Mouse (Mus musculus) kidney, postnatal 25 days (tissue): ENCODE measurements around the gene Ttf2.

ENCODE experiments used
- DNase-seq, 2 experiments: peaks; one replicate each; pipeline ENCODE4 v3.0.0; 2021; ENCODE audit warnings: mixed read lengths in 2 of 2

The Ttf2 gene

GRCm38 (mm10) chr3:100973906-100974305 is 4.4 kb upstream of the Ttf2 start:
- no peak for DNase-seq

GRCm38 (mm10) chr3:100963849-100964542 is 5.5 kb downstream of the Ttf2 start:
- DNase-seq: peak in 1 of 2 experiments; percentile 62

GRCm38 (mm10) chr3:100961501-100961900 is 8.0 kb downstream of the Ttf2 start:
- no peak for DNase-seq

DNA sequence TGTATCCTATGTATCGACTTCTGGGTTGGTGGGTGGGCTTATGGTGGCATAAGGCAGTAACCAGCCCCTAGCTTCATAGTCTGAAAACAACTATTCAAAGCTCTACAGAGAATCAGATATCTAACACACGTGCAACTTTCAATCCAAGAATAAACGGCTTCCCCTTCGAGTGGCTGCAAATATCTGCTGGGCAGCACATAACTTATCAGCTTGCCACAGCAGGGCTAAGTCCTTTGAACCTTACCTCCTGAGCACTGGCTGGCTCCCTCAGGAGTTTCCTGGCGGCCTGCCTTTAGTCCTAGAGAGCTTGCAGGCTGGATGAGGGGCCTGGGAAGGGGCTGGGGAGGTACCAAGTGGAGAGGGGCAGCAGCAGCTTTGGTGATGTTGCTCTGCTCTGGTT is 8.5 kb downstream of the Ttf2 start:
- DNase-seq: no peak

- DNase-seq: no peak
Measured at GRCm38 (mm10) chr3:100954616-100955015, 14.8 kb downstream of the Ttf2 start.

DNA sequence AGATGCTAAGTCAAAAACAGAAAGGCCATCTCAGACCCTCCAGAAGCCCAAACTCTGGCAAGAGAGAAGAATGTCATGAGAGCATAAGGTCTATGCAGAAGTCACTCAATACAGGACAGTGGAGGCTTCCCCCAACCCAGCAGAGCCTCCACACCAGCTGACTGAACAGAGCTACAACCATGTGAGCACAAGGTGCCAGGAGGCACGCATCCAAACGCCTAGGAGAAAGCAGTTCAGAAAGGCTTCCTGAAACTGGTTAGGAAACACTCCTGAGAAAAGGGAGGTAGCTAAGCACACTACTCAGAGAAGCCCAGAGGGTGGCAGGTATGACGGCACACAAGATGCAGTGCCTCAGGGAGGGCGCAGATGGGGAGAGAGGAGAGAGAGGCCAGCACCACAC is 17.9 kb downstream of the Ttf2 start:
- DNase-seq: no peak

GRCm38 (mm10) chr3:100947286-100947685 is 22.2 kb downstream of the Ttf2 start:
- no peak for DNase-seq

GRCm38 (mm10) chr3:100940496-100941037 is 28.9 kb downstream of the Ttf2 start:
- no peak for DNase-seq

DNA sequence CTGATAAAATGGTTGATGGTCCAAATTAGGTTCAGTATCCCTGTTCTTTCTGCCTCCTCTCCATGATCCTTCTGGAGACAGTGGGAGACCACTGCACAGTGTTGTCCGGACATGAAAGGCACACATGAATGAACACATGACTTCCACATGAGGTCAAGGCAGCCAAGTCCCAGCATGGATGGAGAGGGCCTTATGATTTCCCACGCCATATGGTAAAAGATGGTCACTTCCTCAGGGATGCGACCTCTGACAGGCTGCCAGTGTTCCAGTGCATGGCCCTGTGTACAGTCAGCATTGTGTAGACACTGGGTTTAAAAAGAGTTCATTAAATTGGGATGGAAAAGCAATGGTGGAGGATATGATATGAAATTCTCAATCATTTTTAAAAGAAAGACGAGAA is 31.3 kb downstream of the Ttf2 start:
- DNase-seq: no peak

DNA sequence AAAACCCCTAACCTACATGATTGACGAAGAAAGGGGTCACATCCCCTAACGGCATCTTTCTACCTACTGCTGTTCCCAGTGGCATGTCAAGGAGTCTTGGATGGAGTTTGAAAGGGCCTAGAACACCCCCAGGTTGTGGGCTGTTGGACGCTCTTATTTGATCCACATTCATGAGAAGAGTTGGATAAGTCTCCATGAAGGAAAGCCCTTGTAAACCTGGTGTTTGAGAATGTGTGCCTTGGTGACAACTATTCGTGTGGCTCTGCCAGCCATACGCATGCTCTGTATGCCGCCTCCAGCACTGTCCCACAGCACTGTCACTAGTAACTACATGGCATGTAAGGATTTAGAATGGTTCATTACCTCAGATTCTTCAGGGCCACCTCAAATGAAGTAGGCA is 33.3 kb downstream of the Ttf2 start:
- no peak for DNase-seq

GRCm38 (mm10) chr3:100935521-100935920 is 33.9 kb downstream of the Ttf2 start:
- no peak for DNase-seq

DNA sequence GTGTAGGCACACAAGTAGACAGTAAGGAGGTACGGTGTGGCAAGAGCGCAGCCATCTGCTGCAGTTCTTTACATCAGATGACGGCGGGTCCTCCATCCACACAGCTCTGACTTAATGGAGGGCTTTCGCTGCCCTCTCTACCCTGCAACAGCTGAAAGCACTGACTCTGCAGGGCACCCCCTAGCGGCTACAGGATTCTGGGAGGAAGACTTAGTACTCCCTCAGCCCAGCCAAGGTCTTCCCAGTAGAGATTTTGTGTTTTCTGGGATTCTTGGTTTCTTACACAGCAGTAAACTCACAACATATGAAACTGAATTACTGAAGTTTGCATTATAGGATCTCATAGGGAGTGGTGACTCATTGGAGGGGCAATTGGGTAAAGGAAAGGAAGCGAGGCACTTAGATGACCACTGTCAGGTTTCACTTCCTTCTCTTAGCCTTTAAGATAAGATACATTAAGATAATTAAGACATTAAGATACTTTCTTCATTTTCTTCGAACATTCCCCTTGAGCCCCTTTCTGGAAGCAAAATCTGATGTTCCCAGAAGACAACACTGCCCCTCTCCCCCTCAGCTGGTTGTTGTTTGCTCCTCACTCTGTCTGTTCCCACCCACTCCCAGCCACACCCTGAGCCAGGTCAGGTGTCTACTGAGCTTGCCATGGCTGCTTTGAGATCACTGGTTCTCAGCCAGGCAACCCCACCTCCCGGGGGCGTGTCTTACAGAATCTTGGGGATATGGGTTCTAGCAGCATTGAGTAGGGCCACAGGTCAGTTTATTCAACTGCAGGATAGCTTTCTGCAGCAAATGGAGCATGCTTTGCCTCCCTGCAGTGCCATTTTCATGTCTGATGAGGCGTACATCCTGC is 37.2 kb downstream of the Ttf2 start:
- DNase-seq: peak in 1 of 2 experiments; percentile 43

GRCm38 (mm10) chr3:100931332-100932076 is 38.0 kb downstream of the Ttf2 start:
- DNase-seq: no peak

DNA sequence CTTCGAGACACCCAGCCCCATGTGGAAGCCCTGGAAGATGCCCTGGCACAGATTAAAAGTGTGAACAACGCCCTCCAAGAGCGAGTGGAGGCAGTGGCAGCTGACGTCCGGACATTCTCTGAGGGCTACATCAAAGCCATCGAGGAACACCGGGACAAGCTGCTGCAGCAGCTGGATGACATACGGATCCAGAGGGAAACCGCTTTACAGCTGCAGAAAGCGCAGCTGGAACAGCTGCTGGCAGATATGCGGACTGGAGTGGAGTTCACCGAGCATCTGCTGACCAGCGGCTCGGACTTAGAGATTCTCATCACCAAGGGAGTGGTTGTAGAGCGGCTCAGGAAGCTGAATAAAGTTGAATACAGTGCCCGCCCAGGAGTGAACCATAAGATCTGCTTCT is 44.3 kb downstream of the Ttf2 start:
- no peak for DNase-seq

GRCm38 (mm10) chr3:100924065-100924732 is 45.3 kb downstream of the Ttf2 start:
- DNase-seq: no peak

GRCm38 (mm10) chr3:100922506-100923375 is 46.7 kb downstream of the Ttf2 start:
- no peak for DNase-seq

GRCm38 (mm10) chr3:100921825-100922505 is 47.5 kb downstream of the Ttf2 start, which contains the start of gene Trim45:
TSS of gene Trim45 (plus strand) at chr3:100922202.
- peak; percentile 99 to 100 for DNase-seq

DNA sequence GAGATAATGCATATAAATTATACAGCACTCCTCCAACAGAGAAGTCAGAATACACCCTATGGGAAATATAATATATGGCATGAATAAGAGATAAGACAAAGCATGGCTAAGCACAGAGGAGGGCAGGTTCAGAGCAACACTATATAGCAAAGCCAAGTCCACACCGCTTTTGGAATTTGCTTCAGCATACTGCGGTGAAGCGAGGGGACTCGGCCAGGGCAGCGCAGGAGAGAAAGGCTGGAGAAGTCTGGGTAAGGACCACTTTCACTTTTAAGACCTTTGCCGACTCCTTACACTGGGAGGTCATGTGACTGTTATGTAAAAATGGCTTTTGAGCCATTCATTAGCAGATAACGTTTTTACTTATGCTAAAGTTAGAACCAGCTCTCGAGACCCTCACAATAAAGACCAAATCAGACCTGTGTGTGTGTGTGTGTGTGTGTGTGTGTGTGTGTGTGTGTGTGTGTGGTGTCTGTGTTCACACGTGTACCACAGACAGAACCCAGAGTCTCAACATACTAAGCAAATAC is 48.8 kb downstream of the Ttf2 start:
- no peak for DNase-seq

- peak in 1 of 2 experiments; percentile 37 for DNase-seq
Measured at GRCm38 (mm10) chr3:100916844-100917243, 52.6 kb downstream of the Ttf2 start.

DNA sequence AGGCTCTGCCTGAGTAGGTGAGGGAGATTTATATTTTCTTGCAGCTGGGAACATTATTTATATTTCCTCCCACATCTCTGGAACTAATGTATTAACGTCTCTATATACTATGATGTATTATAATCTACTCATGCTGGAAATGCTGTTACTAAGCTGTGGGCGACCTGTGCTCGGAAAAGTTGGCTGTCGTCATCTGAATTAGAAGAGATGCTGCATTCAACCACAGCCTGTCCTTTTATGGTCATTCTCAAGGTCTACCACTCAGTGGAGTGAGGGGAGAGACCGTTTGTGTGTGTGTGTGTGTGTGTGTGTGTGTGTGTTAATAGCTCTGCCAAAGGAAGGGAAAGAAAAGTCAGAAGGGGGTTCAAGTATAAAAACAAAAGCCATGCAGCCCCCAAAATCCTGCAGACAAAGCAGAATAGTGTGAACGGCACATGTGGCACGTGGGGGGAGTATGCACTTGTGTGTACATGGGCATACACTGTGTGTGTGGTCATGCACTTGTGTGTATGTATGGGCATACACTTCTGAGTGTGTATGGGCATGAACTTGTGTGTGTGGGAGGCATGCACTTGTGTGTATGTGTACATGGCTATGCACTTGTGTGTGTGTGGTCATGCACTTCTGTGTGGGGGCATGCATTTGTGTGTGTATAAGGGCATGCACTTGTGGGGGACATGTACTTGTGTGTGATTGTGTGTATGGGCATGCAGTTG is 57.8 kb downstream of the Ttf2 start:
- no peak for DNase-seq
